Mouse (Mus musculus): ENCODE measurements around the gene Ccdc9.
"Not testable (repeated sequence)": the region's sequence is repeated elsewhere in the genome, so short reads cannot be mapped to it uniquely, and the experiment has no call there.

Ccdc9 gene

DNA sequence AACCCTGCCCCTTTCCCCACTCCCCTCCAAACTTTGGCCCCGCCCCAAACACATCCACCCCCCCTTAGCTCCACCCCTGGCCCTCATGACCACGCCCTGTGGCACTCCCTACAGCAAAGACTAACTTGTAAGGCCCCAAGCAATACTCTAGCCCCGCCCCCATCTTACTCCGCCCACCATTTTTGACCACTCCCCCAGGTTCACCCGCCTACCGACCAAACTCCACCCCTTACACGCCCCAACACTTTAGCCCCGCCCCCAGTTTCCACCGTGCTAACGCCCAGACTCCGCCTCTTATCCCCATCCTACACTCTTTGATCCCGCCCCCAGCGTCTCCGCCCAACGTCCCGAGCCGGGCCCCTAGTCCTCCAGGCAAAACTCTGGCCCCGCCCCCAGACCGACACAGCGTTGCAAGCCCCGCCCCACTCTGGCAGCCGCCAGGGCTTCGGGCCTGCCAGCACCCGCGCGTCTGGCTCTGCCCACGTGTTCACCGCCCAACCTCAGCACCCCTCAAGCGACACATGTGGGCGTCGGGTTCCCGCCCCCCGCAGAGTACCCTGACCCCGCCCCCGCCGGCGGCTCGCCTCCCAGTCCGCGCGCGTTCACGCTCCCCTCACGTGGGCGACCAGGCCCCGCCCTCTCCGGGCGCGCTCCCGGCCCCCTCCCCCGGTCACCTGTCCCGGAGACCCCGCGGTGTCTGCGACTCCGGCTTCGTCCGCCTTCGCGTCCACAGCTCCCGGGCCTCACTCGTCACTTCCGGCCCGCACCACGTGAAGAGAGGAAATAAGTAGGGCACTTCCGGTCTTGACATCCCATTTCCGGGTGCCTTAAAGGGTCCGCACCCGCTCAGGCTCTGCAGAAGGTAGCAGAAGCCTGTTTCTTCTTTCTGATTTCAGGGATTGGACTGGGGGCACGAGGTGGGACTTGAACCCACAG is at the start of gene Ccdc9:
Ccdc9 (minus strand) TSS at position 770 of the 936 bp plus-strand sequence.
- DNase-seq = peak; percentile 98

DNA sequence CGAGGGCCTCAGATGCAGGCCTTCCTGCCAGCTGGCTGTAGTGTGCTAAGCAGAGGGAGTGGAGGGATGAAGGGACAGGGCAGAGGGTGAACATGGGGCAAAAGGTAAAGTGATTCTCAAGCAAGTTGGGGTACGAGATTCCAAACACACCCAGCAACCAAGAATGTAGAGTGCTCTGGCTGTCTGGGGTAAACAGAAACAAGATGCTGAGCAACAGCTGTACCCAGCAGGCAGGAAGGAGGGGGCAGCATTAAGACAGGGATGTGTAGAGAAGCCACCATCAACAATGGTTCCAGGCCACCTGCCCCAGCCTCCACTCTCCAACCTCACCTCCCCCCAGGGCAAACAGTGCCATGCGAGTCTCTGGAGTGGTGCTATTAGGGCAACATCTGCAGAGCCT is 42.6 kb upstream of the Ccdc9 start:
- DNase-seq = no peak

DNA sequence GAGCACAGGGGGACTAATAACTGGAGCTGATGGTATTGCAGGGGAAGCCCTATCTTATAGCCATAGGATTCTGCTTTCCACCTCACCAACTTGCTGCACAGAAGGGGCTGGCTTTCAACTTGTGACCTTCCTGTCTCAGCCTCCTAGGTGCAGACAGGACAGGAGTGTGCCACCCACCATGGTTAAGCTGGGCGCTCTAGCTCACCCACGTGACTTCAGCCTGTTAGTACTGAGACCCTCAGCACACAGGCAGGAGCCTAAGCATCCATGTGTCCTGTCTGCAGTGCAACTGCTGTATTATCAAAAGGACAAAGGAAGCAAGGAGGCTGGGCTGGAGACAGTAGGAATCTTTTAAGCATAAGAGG is 40.0 kb upstream of the Ccdc9 start:
- no peak for DNase-seq

DNA sequence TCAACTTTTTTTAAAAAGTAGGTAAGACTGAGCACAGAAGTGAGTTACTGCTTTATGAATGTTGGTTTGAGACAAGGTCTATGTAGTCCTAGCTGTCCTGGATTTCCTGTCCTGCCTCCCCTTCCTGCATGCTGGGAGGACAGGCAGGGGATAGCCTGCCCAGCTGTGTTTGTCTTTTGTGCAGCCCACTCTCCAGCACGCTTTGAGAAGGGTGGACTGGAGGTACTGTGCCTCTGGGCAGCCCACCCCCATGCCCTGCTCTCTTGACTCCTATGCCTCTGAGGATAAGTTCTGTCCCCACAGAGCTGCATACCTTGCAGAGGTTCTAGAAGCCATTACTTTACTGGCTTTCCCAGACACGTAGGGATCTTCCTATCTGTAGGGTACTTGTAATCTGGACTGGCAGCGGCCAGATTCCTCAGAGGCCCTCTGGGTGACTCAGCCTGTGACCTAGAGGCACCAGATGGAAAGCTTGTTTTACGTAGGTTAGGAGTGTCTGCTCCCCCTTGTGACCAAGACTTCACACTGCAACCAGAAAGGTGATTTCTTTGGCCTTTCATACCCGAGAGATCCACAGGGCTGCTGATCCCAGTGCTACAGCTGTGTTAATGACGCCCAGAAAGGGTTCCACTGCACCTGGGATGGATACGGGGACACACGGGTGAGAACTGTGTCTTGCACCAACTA is 39.5 kb upstream of the Ccdc9 start:
- DNase-seq = peak; percentile 91

DNA sequence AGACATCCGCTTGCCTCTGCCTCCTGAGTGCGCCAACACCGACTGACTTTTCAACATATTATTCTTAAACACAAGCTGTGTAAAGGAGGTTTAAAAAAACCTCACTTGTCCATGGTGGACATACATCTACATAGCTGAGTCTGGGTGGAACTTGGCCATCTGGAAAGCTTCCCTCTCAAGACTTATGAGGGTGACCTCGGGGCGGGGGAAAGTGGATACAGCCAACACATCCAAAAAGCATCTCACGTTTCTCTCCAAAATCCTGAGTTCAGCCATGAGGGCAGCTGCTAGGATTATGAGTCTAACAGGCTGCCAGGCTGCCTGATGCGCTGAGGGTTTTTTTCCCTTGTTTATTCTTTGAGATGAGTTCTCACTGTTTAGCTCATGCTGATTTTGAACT is 38.1 kb upstream of the Ccdc9 start:
- no peak for DNase-seq

DNA sequence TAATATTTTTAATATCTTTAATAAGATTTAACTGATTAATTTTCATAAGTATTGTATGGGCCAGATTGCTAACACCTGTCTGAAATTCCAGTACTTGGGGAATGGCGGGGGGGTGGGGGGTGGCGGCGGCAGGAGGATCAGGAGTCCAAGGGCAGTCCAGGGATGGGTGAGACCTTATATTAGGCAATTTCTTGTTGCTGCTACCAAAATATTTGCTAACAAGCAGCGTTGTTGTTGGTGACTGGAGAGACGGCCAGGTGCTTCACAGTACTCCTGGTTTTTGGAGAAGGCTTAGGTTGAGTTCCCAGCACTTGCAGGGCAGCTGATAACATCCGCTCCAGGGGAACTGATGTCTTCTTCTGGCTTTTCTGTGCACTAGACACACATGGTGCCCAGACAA is 33.9 kb upstream of the Ccdc9 start:
- no peak for DNase-seq

DNA sequence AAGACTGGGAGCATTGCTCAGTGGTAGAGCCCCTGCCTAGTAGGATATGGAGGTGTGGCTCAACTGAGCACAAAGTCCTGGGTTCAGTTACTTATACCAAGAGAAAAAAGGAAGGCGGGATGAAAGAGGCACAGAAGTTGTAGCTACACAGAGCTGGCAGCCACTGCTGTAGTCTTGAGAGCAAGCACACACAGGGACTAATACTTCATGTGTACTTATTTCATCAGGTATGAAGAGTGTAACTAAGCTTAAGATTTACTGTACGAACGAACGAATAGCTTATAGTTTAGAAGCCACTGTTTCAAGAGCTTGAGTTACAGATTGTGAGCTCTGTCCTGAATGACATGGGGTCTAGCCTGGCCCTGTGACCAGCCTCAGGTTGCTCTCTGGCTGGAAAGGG is 32.6 kb upstream of the Ccdc9 start:
- DNase-seq = no peak

DNA sequence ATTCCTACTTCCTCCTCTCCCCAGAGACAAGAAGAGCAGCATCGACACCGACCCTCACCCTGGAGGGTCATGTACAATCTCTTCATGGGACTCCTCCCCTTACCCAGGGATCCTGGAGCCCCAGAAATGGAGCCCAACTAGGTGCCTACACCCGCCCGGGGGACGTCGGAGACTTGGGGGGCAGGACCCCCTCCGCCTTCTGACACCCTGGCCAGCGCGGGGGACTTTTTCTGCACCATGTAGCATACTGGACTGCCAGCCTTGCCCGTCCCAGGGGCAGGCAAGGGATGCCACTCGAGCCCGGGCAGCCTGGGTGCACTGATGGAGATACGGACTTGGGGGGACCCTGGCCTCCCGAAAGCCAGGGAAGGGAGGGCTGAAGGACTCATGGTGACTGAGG is 30.5 kb upstream of the Ccdc9 start:
- DNase-seq = peak; percentile 26

DNA sequence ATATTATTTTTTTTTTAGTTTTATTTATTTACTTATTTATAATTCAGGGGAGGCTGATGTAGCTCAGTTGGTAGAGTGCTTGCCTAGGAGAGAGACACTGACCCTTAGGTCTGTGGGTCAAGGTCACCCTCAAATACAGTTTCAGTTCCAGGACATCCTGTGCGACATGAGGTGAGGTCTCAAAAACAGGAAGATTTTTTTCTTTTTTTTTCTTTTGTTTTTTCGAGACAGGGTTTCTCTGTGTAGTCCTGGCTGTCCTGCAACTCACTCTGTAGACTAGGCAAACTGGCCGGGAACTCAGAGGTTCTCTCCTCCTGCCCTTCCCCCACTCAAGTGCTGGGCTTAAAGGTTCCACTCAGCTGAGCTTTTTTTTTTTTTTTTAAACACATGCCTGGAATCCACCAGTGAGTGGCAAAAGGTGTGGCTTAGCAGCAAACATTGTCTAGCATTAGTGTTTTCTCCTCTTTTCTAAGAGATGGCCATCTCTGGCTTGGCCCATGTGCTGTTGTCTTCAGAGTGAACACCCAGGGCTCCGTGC is 28.7 kb upstream of the Ccdc9 start:
- DNase-seq = peak; percentile 41

DNA sequence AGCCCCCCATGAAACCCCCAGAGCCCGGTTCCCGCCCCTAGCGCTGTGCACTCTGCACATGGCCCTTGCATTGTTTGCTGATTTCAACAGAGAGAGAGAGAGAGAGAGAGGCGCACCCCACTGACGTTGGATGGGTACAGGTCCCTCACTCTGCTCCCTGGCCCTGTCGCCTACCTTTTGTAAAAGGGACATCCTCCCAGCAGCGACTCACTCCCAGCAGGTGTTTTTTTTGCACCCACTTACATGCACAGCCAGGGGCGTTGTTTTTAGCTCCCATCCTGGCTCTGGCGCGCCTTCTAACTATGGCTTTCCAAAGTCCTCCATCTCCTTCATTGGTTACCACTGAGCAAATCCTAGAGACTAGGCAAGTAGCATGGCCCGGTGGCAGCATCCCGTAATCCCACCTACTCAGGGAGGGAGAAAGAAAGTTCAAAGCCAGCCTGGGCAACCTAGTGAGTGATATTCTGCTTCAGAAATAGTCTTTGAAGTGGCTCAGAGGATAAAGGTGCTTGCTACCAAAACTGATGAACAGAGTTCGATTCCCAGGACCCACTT is 27.7 kb upstream of the Ccdc9 start:
- DNase-seq = peak; percentile 59

DNA sequence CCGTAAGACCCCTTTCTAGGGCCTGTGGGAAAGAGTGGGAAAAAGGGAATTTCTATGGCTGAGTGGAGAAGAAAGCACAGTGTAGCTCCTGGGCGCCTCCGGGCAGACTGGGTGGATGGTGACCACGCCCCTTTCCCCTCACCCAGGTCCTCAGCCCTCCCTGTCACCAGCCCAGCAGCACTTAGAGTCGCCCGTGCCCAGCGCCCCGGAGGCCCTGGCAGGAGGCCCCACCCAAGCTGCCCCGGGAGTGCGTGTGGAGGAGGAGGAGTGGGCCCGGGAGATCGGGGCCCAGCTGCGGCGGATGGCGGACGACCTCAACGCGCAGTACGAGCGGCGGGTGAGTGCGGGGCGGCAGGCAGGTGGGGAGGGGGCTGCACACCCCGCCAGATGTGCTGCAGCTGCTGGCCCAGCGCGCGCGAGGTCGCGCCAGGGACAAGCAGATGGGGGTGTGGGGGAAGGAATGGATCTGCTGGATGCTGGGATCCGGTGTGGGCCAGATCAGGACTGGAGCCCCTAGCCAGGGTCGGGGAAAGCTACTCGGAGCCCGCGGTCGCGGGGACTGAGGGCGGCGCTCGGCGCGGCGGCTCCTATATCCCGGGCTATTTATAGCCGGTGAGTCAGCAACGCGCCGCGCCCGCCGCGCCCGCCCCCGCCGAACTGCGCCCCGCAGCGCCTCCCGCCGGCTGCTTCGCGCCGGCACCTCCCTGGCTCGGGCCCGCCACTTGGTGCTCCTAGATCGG is 27.1 kb upstream of the Ccdc9 start:
- DNase-seq = peak; percentile 78

DNA sequence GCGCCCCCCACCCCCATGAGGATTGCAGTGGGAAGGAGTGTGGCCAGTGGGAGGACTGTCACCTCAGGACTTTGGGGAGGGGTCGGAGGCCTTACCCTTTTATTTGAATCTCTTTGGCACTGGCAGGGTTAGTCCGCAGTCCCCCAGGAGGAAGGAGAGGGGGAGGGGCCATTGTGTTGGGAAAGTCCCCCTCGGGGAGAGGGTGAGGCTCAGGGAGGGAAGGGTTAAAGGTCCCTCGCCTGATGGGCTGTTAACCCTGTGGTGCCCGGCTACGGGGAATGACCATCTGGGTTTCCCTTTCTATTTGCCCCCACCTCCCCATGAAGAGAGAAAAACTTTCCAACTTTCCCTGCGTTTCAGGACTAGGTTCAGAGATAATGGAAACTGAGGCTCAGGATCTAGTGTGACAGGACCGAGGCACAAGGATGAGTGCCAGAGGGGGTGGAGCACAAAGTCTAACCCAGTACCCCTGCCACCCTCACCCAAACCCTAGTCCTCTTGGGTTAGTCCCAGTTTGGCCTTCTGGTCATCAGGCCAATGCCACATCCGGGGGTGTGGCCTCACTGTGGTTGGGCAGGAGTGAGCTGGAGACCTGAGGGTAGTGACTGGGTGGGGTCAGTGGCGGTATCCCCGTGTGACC is 26.2 kb upstream of the Ccdc9 start:
- DNase-seq = peak; percentile 72

DNA sequence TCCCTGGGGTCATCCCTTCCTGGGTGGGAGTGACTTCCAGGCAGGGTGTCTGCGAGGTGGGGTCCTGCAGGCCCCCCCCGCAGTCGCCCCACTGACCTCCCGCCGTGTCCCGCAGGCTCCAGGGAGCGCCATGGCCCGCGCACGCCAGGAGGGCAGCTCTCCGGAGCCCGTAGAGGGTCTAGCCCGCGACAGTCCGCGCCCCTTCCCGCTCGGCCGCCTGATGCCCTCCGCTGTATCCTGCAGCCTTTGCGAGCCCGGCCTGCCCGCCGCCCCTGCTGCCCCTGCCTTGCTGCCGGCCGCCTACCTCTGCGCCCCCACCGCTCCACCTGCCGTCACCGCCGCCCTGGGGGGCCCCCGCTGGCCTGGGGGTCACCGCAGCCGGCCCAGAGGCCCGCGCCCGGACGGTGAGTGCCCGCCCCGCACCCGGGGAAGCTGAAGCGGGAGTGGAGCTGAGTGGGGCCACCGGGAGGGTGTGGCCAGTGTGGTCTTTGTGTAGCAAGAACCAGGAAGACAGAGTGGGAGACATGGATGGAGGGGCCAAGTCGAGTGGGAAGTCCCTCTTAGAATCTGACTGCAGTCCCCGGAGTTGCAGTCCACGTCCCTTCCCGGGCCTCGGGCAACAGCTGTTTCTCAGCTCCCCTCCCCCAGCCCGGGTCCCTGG is 25.5 kb upstream of the Ccdc9 start:
- peak; percentile 63 for DNase-seq

DNA sequence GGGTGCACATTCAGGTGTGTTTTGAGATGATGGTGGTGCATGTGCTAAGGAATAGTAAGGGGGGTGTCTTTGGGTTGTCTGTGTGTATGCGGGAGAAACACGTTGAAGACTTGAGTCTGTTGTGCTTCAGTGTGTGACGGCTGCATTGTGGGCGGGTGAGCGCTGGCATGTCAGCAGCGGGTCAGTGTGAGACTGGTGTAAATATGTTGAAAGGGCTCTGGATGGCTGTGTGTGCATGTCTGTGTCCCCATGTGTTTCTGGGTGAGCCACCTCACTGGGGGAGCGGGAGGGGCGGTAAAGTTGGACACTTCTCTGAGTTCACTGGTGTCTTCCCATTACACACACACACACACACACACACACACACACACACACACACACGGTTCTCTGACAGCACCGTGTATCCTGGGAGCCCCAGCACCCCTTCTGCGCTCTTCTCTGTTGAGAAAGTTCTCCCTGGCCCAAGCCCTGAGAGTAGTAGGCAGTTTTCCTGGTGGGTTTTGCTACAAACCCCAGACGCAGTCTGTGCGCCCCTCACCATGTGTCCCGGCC is 24.9 kb upstream of the Ccdc9 start:
- DNase-seq = peak; percentile 66

DNA sequence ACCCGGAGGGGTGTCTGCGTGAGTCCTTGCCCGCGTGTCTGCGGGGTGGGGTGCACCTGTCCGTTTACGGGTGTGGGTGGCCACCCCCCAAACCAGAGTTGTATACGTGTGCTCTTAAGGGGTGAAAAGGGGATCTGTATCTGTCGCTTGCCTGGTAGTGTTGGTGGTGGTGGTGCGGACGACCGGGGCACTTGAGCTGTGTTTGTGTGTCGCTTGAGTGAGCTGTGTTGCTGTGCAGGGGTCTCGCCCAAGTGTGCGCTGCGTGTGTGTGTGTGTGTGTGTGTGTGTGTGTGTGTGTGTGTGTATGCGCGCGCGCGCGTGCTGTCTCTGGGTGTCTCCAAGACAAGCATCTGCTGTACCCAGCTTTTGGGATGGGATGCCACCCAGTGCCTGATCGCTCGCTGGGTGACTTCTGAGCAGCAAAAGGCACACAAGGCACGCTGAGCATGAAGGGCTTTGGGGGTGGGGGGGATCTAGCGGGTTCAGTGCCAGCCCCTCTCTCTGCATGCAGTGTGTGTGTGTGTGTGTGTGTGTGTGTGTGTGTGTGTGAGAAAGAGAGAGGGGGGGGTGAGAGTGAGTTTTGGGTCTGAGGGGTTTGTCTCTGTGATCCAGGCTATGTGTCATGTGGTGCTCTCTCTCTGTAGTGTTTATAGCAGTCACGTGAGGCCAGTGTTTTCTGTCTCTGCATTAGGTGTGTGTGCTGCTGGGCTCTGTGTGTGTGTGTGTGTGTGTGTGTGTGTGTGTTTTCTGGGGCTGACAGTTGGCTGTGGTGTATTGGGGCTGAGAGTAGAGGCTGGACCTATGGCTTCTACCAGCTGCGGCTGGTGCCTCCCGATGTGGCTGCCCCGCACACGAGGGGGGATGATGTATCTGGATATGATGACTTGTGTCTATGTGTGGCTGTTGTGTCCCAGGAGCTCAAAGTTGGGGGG is 24.2 kb upstream of the Ccdc9 start:
- DNase-seq = peak; percentile 72

DNA sequence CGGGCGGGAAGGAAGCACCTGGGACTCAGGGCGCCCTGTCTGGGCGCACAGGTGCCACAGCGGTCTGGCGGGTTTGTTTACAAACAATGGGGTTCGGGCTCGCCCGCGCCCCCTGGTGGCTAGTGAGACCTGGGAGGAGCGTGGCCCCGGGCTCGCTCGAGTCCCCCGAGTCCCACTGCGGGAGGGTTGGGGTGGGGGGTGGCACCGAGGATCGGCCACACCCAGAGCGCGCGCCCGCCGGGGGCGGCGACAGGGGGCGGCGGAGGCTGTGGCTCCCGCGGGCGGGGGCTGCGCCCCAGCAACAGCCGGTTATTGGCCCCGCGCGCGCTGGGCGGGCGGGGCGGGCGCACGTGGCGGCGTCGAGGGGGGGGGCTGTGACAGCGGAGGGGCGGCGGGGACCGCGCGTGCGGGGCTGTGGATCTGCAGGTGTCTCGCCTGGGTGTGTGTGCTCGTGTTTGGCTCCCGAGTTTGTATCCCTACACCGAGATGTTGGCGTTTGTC is 23.5 kb upstream of the Ccdc9 start:
- peak; percentile 88 for DNase-seq

DNA sequence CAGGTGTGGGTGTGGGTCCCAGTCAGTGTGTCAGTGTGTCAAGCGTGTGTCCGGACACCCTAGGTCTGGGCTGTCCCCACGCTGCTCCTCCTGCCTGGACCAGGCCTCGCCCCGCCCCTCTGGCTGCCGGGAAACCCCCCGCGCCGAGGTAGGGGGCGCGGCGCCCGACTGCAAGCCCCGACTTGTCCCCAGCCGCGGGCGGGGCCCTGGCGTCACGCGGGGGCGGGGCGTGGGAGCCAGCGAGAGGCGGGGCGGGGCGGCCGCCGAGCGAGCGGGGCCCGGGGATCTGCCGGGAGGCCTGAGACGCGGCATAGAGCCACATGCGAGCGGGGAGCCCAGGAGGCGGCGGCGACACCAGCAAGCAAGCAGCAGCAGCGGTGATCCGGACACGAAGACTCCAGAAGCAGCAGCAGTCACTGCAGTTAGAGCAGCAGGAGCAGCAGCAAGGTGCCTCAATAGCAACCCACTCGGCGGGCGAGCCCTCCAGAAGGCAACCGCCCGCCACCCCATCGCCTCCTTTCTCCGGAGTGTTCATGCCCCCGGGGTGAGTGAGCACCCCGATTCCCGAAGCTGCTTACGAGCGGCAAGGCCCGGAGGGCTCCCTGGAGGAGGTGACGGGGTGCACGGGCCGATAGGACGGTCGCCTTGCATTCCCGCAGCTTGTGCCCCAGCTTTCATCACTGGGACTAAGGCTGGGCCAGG is 22.9 kb upstream of the Ccdc9 start:
- peak; percentile 89 for DNase-seq

DNA sequence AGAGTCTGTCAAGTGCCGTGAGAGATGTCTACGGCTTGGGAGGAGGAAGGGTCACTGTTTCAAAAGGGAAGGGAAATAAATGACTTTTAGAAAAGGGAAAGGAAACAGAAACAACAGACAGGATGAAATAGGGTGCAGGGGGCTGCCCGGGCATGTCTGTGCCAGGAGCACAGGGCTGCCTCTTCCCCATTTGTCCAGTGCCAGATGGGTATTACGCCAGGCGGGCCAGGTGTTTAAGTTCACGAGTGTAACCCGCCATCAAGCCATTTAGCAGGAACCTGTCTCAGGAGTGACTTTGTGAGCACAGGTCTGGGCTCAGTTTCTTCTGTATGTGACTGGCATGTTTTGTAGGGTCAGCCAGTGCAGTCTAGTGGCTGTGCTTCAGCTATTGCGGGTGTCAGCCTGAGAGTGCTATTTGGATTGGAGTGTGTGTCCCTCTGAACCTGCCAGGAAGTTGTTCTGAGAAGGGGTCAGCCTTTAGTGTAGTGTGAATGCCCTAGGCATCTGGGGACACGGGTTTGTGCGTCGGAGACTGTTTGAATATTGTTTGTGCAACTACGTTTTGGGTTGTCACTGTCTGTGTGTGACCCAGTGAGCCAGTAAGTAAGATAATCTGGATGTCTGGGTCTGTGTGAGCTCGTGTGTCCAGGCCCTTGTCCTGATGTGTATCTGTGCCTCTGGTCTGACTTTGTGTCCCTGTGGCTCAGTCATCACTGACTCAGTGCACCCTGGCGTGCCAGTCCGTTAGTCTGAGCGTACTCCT is 22.1 kb upstream of the Ccdc9 start:
- DNase-seq = peak; percentile 61

DNA sequence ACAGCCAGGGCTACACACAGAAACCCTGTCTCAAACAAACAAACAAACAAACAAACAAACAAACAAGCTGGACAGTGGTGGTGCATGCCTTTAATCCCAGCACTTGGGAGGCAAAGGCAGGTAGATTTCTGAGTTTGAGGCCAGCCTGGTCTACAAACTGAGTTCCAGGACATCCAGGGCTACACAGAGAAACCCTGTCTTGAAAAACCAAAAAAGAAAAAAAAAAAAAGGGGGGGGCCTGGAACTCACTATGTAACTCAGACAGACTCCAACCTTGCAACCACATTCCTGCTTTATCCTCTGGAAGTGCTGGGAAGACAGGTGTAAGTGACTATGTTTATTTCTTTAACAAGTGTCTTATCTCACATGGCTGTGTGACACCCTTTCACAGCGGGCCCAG is 21.5 kb upstream of the Ccdc9 start, which contains the start of gene Bbc3:
Bbc3 (plus strand) TSS at position 301 of the 400 bp plus-strand sequence.
- DNase-seq = not testable (repeated sequence)
